Mouse (Mus musculus) kidney, adult 8-10 months (tissue): ENCODE measurements around the gene Kirrel.

Experiments
- DNase-seq, 2 experiments: peaks; one replicate each; pipeline ENCODE4 v3.0.0; 2022

Gene Kirrel

DNA sequence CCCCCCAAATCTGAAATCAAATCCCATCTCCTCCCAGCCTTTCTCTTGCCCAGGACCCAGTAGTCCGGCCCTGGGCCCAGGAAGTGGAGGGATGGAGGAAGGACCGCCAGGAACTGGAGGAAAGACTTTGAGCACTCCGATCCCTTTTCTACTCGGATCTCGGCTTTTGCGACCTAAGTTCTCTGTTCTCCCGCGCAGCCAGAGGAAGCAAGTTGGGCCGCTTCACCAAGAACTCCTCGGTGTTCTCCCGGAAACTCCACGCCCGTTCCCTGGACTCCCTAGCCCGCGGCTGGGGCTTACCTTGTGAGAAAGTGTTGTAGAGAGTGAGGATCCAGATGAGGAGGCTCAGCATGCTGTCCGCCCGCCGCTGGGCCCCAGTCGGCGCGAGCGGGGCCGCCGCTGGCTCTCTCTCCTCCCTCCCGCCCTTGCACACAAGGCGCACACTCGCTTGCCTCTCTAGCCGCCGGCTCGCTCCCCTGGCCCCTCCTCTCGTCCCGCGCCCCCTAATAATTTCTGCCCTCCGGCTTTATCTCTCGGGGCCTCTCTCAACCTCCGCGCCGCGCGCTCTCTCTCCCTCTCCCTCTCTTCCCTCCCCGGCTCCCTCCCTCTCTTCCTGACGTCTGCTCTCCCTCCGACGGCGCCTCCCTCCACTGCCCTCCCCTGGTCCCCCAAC, at the start of gene Kirrel:
Gene Kirrel (minus strand): TSS at position 652 of the 673 bp plus-strand sequence.
- peak; percentile 18 to 36 for DNase-seq

DNA sequence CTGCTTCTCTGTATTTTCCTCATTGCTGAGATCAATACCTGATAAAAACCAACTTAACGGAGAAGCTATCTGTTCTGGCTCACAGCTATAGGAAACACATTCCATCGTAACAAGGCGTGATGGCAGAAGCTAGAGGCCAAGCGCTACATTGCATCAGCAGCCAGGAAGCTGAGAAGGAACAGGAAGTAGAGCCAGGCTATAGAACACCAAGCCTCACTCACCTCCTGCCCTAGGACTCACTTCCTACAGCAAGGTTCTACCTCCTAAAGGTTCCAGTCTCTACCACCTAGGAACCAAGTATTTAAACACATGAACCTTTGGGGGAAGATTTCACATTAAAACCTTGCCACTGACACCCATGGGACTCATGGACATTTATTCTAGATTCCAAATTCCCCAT, 49.1 kb upstream of the Kirrel start:
- no peak for DNase-seq

DNA sequence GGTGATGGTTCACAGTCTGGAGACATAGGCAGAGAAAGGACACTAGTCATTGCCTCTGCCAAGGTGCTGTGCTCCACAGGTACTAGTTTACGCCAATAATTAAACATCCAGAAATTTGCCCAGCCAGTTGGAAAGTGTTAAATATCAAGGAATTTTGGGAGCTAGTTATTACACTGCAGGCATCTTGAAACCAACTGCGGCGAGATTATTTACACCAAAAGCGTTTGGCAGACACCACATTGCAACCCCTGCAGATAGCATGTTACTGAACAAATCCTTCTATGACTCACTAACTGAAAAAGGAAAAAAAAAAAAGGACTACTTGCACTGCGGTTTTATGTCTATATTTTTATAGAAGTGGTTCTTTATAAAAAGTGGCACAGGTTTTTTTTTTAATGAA, 47.8 kb upstream of the Kirrel start:
- DNase-seq = no peak

DNA sequence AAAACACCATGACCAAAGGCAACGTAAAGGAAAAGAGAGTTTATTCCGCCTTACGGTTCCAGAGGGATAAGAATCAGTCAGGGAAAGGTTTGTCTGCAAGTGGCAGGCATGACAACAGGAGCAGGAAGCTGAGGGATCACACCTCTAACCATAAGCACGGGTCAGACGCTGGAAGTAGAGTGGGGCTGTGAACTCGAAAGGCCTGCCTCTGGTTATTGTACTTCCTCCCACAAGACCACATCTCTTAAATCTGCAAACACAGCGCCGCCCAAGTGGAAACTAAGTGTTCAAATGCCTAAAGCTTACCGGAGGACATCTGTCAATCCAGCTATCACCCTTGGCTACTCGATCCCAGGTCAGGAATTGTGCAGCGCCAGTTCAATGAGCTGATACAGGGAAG, 40.6 kb upstream of the Kirrel start:
- no peak for DNase-seq

DNA sequence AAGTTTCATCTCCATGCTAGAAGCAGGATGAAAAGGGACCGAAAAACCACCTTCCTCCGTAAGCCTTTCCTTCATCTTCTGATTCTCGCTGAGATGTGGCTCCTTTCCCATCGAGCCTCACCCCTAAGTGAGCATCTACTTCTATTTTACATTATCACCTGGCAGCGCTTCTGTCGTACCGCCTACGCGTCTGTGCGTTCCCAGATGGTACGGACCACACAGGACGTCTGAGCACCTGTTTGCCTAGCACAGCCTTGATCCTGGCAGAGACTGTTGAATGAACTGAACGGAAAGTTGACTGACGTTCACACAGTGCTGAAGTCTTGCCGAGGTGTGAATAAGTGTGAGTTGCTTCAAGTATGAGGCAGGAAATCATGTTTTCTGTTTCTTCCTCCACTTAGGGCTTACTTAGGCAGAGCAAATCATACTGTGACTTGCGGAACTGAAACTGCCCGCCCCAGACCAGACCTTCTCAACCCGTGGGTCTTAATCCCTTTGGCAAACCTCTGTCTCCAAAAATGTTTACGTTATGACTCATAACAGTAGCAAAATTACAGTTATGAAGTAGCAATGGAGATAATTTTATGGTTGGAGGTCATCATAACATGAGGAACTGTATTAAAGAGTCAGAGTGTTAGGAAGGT, 39.8 kb upstream of the Kirrel start:
- DNase-seq = no peak

DNA sequence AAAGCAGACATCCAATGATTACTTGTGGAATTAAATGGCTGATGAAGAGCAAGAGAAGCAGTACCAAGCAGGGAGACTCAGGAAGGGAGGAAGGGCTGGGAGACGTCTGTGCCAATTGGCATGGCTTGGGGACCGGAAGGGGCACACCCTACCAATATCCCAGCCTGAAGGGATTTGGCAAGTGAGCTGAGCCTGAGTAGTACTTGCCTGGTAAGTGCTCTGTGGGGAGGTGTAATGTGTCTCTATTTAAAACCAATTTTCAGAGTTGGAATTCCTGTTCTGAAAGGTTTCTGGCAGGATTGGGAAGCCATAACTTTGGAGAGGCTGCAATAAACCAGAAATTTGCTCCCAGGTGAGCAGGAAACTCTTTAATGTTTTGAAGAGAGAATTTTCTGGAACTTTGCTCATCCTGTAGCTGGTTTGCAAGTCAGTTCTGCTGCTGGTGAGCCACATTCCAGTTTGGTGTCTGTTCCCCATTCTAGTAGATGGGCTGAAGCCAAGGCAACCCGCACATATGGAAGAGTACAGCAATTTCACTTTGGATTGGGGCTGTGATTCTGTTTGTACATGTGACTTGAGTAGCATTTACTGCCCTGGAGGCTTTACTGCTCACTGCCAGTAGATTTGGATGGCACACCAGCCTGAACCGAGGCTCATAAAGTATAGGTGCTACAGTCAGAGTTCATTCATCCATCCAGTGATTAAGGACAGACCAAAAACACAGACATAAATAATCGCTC, 32.0 kb upstream of the Kirrel start:
- no peak for DNase-seq

DNA sequence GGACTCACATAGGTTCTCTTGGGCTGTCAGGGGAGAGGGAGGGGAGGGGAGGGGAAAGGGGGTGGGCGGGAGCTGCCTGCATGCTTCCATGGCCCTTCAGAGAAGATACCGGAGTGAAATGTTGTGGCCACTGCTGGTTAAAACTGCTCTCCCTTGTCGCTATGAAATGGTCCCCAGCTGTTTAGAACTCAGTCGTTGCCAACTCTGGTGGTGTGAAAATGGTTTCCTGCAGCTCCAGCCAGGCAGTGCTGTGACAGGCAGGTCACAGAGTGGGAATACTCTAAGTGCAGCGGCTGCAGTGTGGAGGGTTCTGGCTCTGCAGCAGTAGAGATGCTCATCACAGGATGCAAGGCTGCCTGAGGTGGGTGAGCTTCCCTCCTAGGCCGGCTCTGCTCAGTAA, 22.1 kb upstream of the Kirrel start:
- no peak for DNase-seq

DNA sequence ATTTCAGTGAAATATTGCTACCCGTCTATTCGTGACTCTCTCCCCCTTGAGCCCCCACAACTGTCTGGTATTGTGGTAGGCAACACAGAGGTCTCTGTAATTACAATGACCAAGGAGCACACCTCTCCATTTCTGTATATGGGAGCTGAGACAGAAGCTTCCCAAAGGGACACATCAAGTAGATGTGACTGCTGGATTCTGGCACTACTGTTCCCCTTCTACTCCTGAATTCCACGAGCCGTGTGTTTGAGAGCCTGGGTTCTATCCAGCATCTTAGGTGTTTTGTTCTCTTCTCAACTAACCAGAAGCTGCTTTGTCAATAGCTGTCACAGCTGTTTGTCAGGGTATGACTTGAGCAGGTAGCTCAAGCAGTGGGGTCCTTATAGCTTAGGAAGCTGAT, 20.5 kb upstream of the Kirrel start:
- DNase-seq = no peak

DNA sequence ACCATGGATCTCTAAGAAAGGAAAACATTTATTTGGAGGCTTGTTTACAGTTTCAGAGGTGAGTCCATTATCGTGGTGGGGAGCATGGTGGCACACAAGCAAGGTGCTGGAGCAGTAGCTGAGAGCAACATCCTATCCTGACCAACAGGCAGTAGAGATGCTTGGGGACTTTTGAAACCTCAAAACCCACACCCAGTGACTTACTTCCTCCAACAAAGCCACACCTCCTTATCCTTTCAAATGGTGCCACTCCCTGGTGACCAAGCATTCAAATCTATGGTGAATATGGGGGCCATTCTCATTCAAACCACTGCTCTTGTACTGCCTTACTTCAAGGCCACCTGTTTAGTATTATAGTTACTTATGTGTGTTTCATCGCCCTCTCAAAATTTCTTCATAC, 20.0 kb upstream of the Kirrel start:
- no peak for DNase-seq

DNA sequence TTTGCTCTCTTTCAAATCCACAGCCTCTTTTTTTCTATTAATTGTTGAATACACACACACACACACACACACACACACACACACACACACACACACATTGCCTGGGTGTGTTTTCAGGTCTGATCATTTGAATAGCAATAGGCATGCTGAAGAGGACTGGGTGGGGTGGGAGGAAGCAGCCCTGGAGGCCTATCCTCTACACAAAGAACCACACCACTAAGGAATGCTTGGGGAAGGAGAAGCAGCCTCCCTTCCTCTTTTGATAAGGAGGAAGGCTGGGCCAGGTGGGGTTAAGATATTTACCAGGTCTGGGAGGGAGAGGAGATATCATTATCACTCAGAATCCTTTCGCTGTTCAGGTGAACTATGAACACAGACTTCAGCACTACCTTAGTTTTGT, 19.2 kb upstream of the Kirrel start:
- no peak for DNase-seq

DNA sequence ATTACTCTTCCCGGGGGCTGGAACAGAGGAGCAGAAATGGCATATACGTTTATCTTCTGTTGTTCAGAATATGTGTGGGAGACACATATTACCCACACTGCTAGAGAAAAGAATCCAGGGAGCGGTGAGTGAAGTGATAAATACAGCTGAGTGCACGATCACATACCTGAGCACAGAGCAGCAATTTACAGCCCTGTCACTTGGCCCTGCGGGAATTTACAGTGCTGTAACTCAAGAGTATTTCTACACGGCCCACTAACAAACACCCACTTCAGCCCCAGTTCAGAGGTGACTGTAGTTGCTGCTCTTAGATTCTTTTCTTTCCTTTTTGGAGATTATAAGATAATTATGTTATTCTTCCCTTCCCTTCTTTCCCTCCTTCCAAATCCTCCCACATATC, 18.8 kb upstream of the Kirrel start:
- no peak for DNase-seq

DNA sequence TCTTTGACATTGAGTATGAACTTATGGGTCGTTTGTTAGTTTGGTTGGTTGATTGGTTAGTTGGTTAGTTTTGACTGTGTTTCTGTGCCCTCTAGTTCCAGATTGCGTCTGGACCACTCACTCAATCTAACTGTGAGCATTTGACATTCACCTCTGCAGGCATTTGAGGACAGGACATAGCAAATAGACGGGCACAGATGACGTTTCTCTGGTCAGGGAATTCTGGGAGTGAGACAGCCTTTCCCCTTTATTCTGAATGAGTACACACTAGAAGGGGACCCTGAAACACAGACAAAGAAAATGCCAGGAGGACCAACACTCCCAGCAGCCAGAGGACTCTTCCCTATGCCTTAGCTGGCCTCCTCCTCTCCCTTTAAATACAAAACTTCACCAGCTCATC, 2.1 kb upstream of the Kirrel start:
- no peak for DNase-seq

DNA sequence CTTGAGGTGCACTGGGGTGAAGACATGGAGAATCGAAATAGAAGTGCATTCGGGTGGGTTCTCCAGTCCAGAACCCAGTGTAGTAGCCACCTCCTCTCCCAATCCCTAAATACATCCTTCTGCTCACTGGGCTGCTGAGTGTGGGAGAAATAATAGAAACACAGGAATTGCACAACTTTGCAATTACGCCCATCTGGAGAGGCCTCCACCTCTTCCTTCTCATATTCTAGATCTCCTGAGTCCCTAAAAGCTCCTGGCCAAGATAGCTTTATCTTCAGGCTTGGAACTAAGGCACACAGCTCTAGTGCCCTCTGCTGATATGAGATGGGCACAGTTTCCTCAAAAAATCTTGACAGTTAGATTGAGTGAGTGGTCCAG, 880 bp upstream of the Kirrel start:
- DNase-seq = no peak

DNA sequence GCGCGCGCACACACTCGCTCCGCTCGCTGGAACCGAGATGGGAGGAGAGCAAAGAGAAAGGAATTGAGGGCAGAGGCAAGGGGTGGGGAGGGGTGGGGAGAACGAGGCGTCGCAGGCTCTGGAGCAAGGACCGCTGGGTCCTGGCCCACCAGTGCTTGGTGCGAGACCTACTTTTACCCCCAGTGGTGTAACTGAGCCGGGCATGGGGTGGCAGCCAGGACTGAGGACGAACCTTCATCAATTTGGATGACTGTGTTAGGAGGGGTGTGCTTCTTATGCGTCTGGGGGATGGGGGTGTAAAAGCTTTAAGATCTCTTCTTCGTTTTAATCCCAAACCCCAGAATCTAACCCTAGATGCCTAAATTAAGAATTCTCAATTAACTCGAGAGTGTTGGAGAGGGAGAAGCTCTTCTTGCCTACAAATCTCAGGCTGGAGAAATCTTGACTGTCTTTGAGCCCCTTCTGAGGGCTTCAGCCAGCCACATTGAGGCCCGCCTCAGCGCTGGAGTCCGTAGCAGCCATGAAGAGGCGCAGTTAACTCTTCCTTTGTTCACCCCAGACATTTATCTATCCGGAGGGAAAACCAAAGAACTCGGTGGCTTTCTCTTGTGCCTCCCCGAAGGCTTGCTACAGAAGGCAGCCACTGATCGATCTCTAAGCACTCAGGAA, 356 bp upstream of the Kirrel start:
- no peak for DNase-seq

DNA sequence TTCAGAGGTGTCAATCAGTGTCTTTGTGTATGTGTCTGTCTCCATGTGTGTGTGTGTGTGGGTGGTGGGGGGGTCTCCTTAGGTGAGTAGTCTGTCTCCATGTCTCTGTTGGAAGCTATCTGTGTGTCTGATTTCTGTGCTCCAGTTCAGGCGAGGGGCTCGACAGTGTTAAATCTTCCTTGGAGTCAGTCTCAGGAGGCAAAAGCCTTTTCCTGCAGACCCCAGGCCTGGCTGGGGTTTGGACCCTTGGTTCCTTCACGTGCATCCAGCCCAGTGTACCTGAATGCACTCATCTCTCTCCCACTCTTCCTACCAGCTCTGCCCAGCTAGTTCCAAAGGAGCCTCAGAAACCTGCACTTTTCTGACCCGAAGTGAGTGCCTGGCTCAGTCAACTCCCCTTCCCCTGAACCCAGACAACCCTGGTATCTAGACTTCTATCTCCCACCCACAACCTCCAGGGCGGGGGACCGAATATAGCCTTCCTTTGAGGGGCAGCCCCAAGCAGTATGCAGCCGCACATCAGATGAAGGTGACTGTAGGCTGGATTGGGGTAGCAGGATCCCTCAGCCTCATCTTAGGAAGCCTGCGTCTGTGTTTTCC, 961 bp downstream of the Kirrel start:
- DNase-seq = no peak

DNA sequence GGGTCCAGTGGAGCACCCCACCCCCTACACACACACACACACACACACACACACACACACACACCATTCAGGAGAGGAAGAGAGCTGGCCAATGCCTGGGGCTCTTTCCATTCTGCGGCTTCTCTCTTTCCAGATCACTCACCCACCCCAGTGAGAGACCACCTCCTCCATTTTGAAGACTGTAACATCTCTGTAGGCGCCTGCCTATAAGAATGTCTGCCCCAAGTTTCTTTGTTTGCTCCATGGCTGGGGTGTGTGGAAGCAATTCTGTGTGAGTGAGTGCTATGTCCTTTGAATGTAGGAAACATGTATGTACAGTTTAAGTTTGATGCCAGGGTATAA, 1.5 kb downstream of the Kirrel start:
- DNase-seq = no peak

DNA sequence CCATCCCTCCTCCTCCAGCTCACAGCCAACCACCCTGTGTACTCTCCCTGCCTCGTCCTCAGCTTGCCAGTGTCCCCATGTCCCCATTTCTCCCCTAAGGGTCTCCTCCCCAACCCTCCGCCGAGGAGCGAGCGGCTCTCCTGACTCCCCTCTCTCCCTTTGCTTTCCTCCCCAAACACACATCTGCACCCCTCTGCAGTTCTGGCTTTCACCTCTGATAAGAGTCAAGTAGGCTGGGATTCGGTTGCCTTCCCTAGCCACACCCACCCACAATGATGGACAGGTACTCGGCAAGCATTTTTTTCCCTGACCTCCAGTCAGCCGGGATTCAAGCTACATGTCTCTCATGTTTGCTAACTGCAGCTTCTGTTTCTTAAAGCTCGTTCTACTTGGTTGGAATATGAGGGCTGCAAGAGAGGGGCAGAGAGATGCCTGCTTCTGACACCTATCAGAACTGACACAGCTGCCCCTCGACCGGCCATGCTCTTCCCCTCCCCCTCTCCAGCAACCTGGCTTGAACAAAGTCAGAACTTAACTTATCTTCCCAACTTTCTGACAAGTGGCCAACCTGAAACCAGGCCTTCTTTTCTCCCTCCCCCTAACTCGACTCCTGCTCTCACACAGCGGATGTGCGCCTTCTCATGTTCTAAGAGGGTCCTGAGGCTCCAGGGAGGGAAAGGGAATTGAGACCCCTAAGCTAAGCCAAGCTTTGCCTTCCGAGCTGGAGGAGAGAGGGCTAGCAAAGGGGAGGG, 2.0 kb downstream of the Kirrel start:
- DNase-seq = no peak

DNA sequence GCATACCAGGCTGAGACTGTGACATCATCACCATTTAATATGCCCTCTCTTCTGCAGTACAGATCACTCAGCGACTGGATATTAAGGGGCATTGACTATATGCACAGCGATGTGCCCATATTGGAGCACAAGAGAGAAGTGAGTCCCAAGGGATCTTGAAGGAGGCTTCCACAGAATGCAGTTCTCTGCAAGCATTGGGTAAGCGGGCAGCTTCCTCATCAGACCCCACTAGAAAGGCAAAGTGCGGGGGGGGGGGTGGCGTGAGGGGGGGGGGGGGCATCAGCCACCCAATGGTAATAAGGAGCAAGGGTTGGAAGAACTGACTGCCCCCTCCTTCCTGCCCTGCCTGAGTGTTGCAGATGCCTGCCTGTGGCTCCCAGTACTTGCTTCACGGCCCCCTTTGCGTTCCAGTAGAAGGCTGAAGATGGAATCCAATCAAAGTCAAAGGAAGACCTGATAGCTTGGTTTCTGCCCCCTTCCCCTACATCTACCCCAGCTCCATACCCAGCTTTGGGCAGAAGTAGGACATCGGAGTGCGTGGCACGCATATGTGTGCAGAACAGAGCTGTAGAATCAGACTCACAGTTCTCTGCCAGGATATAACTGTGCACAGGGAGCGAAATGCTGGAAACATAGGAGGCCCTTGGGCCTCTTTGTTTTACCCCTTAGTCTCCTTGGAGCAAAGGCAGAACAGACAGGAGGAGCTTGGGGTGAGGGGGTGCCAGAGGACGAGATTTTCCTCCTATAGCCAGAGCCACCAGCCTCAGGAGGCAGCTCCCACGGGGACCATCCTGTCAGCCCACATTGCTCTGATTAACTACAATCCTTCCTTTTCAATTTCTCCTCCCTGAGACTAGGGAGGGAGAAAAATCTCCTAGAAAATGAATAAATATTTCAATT, 3.1 kb downstream of the Kirrel start:
- no peak for DNase-seq

DNA sequence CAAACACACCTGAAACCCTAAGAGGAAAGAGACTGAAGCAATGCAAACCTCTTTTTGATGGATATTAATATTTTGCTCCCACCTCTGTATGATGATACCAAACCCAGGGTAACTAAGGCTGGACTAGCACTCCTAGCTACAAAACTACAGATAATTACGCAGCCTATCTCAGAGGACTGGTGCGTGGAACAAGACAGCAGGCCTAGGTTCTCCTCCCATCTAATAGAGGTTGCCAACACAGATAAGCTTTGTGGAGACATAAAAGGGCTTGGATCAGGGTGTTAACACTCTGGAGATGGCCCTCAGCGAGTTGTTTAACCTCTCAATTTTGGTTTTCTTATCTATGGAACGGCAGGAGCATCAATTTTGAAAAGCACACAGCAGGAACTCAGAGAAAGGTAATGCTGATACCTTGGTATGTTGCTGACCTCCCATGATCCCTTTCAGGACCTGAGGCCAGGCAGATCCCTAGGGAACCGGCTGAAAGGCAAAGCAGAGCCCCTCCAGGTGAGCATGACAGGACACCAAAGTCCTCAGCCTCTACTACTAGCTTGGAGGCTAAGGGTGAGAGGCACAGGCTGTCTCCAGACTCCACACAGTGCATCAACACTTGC, 5.0 kb downstream of the Kirrel start:
- no peak for DNase-seq

DNA sequence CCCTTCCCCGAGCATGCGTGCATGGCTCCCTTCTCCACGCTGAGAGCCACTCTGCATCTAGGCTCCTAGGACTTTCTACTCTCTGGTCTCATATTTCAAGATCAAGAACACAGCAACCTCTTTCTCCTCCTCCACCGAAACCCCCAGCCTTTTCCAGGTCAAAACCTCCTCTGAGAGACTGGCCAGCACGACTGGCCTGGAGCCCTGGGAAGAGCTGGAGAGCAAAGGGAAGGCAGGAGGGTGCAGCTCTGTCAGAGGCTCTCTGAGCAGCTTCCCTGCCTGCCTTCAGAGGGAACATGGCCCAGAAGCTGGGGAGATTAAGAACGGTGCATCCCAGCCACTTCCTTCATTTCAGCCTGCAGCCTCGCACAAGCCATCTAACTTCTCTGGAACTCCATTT, 5.8 kb downstream of the Kirrel start:
- DNase-seq = no peak

DNA sequence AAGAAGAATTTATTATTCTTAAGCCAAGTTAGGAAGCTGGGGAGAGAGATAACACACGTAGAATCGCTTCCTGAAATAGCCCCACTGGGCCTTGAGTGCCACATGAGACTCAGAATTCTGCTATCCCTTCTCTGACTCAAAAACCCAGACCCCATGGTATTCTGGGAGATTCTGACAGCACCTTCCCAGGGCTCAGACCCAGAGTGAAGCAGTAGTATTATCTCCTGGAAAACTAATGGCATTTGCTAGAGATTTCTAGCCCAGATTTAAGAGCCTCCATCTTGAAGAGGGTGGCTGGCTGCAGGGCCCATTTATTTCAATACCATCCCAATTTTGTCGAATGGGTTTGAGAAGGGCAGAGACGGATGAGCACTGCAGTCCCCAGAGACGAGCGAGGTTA, 6.9 kb downstream of the Kirrel start:
- DNase-seq = no peak
